Mouse (Mus musculus) midbrain, embryonic 11.5 days (tissue): ENCODE data around the gene Bglap3. TPM values are rescaled to one million over a fixed set of nuclear protein-coding genes. Genes with fewer than 3 reads are reported as not detected.

Experiments
- ATAC-seq: fragments of 200-750 bp; cut with Nextera tagmentation; 2 replicates; pipeline ENCODE4 v1.8.0; 2017; ENCODE audit warnings: moderate TSS enrichment, moderate library complexity; ENCODE audit not compliant: low FRiP score
- DNase-seq: peaks from one replicate; pipeline ENCODE4 v3.0.0; 2015; ENCODE audit warnings: low spot score; ENCODE audit errors: missing footprints
- H3K27ac ChIP-seq: fragments of 300-500 bp; sonication (generic); 2 replicates; pipeline ENCODE4 v1.5.1; 2014; ENCODE audit warnings: low read depth, low read length
- H3K27me3 ChIP-seq: fragments of 300-500 bp; sonication (generic); 2 replicates; pipeline ENCODE4 v1.6.1; 2014; ENCODE audit warnings: mild to moderate bottlenecking, low read length, moderate library complexity, mixed read lengths; ENCODE audit not compliant: control insufficient read depth, insufficient read depth
- H3K36me3 ChIP-seq: fragments of 300-500 bp; sonication (generic); 2 replicates; pipeline ENCODE4 v1.6.1; 2014; ENCODE audit warnings: mild to moderate bottlenecking, low read length, moderate library complexity, mixed read lengths; ENCODE audit not compliant: control insufficient read depth, insufficient read depth
- H3K4me1 ChIP-seq: fragments of 300-500 bp; sonication (generic); 2 replicates; pipeline ENCODE4 v1.6.1; 2014; ENCODE audit warnings: low read length; ENCODE audit not compliant: control insufficient read depth, insufficient read depth
- H3K4me2 ChIP-seq: fragments of 300-500 bp; sonication (generic); 2 replicates; pipeline ENCODE4 v1.6.1; 2014; ENCODE audit warnings: mild to moderate bottlenecking, moderate library complexity
- H3K4me3 ChIP-seq: fragments of 300-500 bp; sonication (generic); 2 replicates; pipeline ENCODE4 v1.5.1; 2014; ENCODE audit warnings: low read depth, low read length
- H3K9ac ChIP-seq: fragments of 300-500 bp; sonication (generic); 2 replicates; pipeline ENCODE4 v1.6.1; 2014; ENCODE audit warnings: low read length
- H3K9me3 ChIP-seq: fragments of 300-500 bp; sonication (generic); 2 replicates; pipeline ENCODE4 v1.6.1; 2016; ENCODE audit warnings: low read length; ENCODE audit not compliant: control insufficient read depth
- WGBS: fragments of 180-500 bp; shearing (Covaris S2); extraction: QIAGEN DNeasy Blood & Tissue Kit; methylation state at CpG from one replicate; pipeline ENCODE4 v1.1.7; 2014; 5-methylcytosine and 5-hydroxymethylcytosine counted together
- polyA plus RNA-seq: library from polyadenylated mRNA; unstranded; fragments of >200 nt; fragmentation: Nextera tagmentation; extraction: Ambion mirVana; gene quantifications from 2 replicates; pipeline ENCODE4 v1.2.1, GENCODE M21; 2014

Gene Bglap3
- polyA plus RNA-seq, 1 experiment from 2014 or later: 0.08 TPM

GRCm38 (mm10) chr3:88365705-88366361, 6.7 kb downstream of the Bglap3 start:
- Histone ChIP-seq H3K4me2 (no peak overlapping the region), H3K4me1 (no peaks in the 10 kb centered on the region), H3K36me3 (peaks cover 8% of the 10 kb centered on the region), H3K27ac (no peak overlapping the region), H3K9me3 (peaks cover 2% of the 10 kb centered on the region; the same call in 1 of the 2 replicates), H3K9ac (no peak overlapping the region), H3K4me3 (no peak overlapping the region), H3K27me3 (peaks cover 14% of the 10 kb centered on the region)
- no peak for DNase-seq
- ATAC-seq: no peak
- 42% methylated on average over 34 of the region's 34 CpGs for WGBS

GRCm38 (mm10) chr3:88364337-88364736, 8.2 kb downstream of the Bglap3 start, which contains the start of gene Paqr6:
Gene Paqr6 (plus strand): TSS chr3:88364584.
- H3K9ac ChIP-seq: no peak within 1 kb of the TSS
- H3K4me1 ChIP-seq: no peaks in the 10 kb centered on the region
- H3K4me2 ChIP-seq: no peak within 1 kb of the TSS
- H3K27me3 ChIP-seq: peaks cover 14% of the 10 kb centered on the region
- H3K4me3 ChIP-seq: no peak within 1 kb of the TSS
- no peaks in the 10 kb centered on the region for H3K9me3 ChIP-seq
- WGBS: 1% methylated on average over 16 of the region's 16 CpGs
- H3K36me3 ChIP-seq: peaks cover 21% of the 10 kb centered on the region
- ATAC-seq: no peak
- no peak within 1 kb of the TSS for H3K27ac ChIP-seq
- no peak for DNase-seq

- H3K4me1 ChIP-seq: no peaks in the 10 kb centered on the region
- H3K27ac ChIP-seq: no peak overlapping the region
- peaks cover 14% of the 10 kb centered on the region for H3K27me3 ChIP-seq
- H3K9ac ChIP-seq: no peak overlapping the region
- no peak for ATAC-seq
- DNase-seq: no peak
- no peak overlapping the region for H3K4me2 ChIP-seq
- 69% methylated on average over 4 of the region's 4 CpGs for WGBS
- no peaks in the 10 kb centered on the region for H3K9me3 ChIP-seq
- H3K4me3 ChIP-seq: no peak overlapping the region
- H3K36me3 ChIP-seq: peaks cover 28% of the 10 kb centered on the region
Observed at GRCm38 (mm10) chr3:88363700-88364099, 8.8 kb downstream of the Bglap3 start.

- Histone ChIP-seq H3K4me2 (no peak overlapping the region), H3K4me3 (no peak overlapping the region), H3K36me3 (peaks cover 39% of the 10 kb centered on the region), H3K27ac (no peak overlapping the region), H3K9ac (no peak overlapping the region), H3K4me1 (no peaks in the 10 kb centered on the region), H3K27me3 (peaks cover 14% of the 10 kb centered on the region), H3K9me3 (no peaks in the 10 kb centered on the region)
- DNase-seq (no peak), ATAC-seq (no peak)
- 94% methylated on average over 2 of the region's 2 CpGs for WGBS
Observed at GRCm38 (mm10) chr3:88361612-88362313, 10.8 kb downstream of the Bglap3 start.

GRCm38 (mm10) chr3:88361096-88361495, 11.4 kb downstream of the Bglap3 start:
- Histone ChIP-seq H3K27me3 (peaks cover 12% of the 10 kb centered on the region), H3K4me1 (no peaks in the 10 kb centered on the region), H3K27ac (no peak overlapping the region), H3K36me3 (peaks cover 46% of the 10 kb centered on the region), H3K9ac (no peak overlapping the region), H3K4me2 (no peak overlapping the region), H3K9me3 (no peaks in the 10 kb centered on the region), H3K4me3 (no peak overlapping the region)
- ATAC-seq (no peak), DNase-seq (no peak)
- WGBS: 89% methylated on average over 6 of the region's 6 CpGs

- Histone ChIP-seq H3K36me3 (peaks cover 55% of the 10 kb centered on the region), H3K27me3 (peaks cover 3% of the 10 kb centered on the region), H3K27ac (no peak overlapping the region), H3K4me2 (no peak overlapping the region), H3K9me3 (no peaks in the 10 kb centered on the region), H3K9ac (no peak overlapping the region), H3K4me3 (no peak overlapping the region), H3K4me1 (no peaks in the 10 kb centered on the region)
- no peak for DNase-seq
- ATAC-seq: no peak
- 86% methylated on average over 3 of the region's 3 CpGs for WGBS
Observed at GRCm38 (mm10) chr3:88359989-88360388, 12.6 kb downstream of the Bglap3 start.

- no peak overlapping the region for H3K27ac ChIP-seq
- H3K4me2 ChIP-seq: no peak overlapping the region
- ATAC-seq (no peak), DNase-seq (no peak)
- H3K9me3 ChIP-seq: no peaks in the 10 kb centered on the region
- no peaks in the 10 kb centered on the region for H3K4me1 ChIP-seq
- no peak overlapping the region for H3K4me3 ChIP-seq
- peaks cover 3% of the 10 kb centered on the region for H3K27me3 ChIP-seq
- H3K36me3 ChIP-seq: peaks cover 57% of the 10 kb centered on the region
- WGBS: 70% methylated on average over 5 of the region's 5 CpGs
- no peak overlapping the region for H3K9ac ChIP-seq
Observed at GRCm38 (mm10) chr3:88359584-88359983, 13.0 kb downstream of the Bglap3 start.

GRCm38 (mm10) chr3:88354396-88355165, 18.0 kb downstream of the Bglap3 start:
- H3K27me3 ChIP-seq: no peaks in the 10 kb centered on the region
- WGBS: 94% methylated on average over 8 of the region's 8 CpGs
- H3K9me3 ChIP-seq: no peaks in the 10 kb centered on the region
- no peak overlapping the region for H3K4me3 ChIP-seq
- H3K27ac ChIP-seq: no peak overlapping the region
- H3K4me1 ChIP-seq: no peaks in the 10 kb centered on the region
- H3K36me3 ChIP-seq: peaks cover 73% of the 10 kb centered on the region
- ATAC-seq: no peak
- no peak for DNase-seq
- no peak overlapping the region for H3K9ac ChIP-seq
- no peak overlapping the region for H3K4me2 ChIP-seq

GRCm38 (mm10) chr3:88352907-88353306, 19.6 kb downstream of the Bglap3 start:
- Histone ChIP-seq H3K9ac (no peak overlapping the region), H3K4me3 (no peak overlapping the region), H3K4me1 (no peaks in the 10 kb centered on the region), H3K27ac (no peak overlapping the region), H3K36me3 (peaks cover 64% of the 10 kb centered on the region), H3K4me2 (no peak overlapping the region), H3K27me3 (no peaks in the 10 kb centered on the region), H3K9me3 (no peaks in the 10 kb centered on the region)
- ATAC-seq (no peak), DNase-seq (no peak)
- 97% methylated on average over 9 of the region's 9 CpGs for WGBS
